Mouse (Mus musculus) bone marrow, adult 2 months (tissue): ENCODE data around the gene B4galnt4. TPM values are rescaled to one million over a fixed set of nuclear protein-coding genes. Genes with fewer than 3 reads are reported as not detected.
A peak's percentile ranks its signal among the peaks of the same experiment; 100 is the strongest.

Experiments
- H3K27ac ChIP-seq: fragments of 200-500 bp; 2 replicates; pipeline ENCODE4 v1.5.1; 2012; ENCODE audit warnings: low read depth, mild to moderate bottlenecking, control low read depth, inconsistent platforms, low read length; ENCODE audit not compliant: control insufficient read depth, poor library complexity, insufficient read depth
- H3K4me1 ChIP-seq: fragments of 200-500 bp; 2 replicates; pipeline ENCODE4 v1.6.1; 2011; ENCODE audit warnings: low read length; ENCODE audit not compliant: control insufficient read depth, insufficient read depth
- H3K4me3 ChIP-seq: fragments of 200-500 bp; replicated peaks from 2 replicates; pipeline ENCODE3; 2011; ENCODE audit warnings: mild to moderate bottlenecking, low read depth, low read length, control low read depth; ENCODE audit not compliant: control insufficient read depth
- CTCF ChIP-seq: fragments of 200-500 bp; IDR thresholded peaks from 2 replicates; pipeline ENCODE4 v1.5.1; 2011; ENCODE audit warnings: low read length, control low read depth; ENCODE audit not compliant: control insufficient read depth, insufficient read depth
- POLR2A ChIP-seq: fragments of 200-500 bp; IDR thresholded peaks from 2 replicates; pipeline ENCODE4 v1.6.1; 2011; ENCODE audit warnings: low read depth, mild to moderate bottlenecking, control low read depth, low read length, borderline replicate concordance; ENCODE audit not compliant: control insufficient read depth
- WGBS: fragments of 180-500 bp; shearing (Covaris S2); methylation state at CpG from one replicate; pipeline ENCODE4 v1.1.7; 2018; 5-methylcytosine and 5-hydroxymethylcytosine counted together
- polyA plus RNA-seq: library from polyadenylated mRNA; stranded (reverse); fragments of >200 nt; gene quantifications from 2 replicates; pipeline ENCODE4 v1.2.4, GENCODE M21; 2011; ENCODE audit warnings: low replicate concordance; ENCODE audit not compliant: missing spikeins, insufficient read depth, insufficient read length

B4galnt4 gene
- polyA plus RNA-seq, 1 experiment: 2.1 TPM

DNA sequence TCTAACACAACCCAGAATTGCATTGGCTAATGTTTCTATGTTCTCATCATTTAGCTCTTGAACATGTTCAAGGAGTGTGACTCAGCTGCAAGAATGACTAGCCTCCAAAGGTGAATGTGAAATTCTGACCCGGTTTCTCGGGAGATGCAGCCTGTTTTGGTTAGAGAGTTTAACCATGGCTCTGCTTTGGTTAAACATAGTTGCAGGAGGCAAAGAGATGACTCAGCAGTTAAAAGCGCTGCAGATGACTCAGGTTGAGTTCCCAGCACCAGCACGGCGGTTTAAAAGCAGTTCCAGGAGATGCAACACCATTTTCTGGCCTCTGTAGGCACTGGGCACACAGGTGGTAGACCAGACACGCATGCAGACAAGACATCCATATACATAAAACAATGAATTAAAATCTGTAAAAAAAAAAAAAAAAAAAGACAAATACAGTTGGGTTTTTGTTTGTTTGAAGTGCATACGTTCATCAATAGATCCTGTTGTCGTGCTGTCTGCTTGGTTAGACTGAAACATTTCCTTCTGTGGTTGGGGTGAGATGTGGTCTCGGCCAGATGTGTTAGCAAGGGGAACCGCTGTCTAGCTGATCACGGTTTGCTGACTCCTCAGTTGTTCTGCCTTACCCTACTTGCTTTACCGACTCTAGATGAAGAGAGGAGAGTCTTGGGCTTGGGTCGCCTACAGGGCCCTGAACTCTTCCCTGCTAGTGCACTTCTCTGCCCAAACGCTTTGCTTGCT lies 2.1 kb upstream of the B4galnt4 start:
- no peak overlapping the region for H3K4me3 ChIP-seq
- peaks cover 2% of the 10 kb centered on the region; the same call in 1 of the 2 replicates for H3K4me1 ChIP-seq
- TF ChIP-seq CTCF: no peak
- TF ChIP-seq POLR2A: no peak
- WGBS: 48% methylated on average over 14 of the region's 14 CpGs
- H3K27ac ChIP-seq: no peak overlapping the region

DNA sequence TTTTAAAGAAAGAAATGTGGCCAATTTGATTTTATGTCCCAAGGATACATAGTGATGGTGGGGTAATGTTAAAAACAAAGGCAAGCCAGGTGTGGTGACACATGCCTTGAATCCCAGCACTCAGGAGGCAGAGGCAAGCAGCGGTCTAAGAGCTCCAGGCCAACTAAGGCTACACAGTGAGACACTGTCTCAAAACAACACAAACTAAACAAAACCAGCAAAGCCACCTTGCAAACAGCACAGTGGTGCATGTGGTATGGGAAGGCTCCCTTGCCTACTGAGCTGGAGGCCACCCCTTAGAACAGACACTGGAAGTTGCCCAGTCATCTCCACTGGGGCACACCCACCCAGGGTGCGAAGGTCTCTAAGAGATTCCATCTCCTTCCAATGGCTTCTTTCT lies 975 bp upstream of the B4galnt4 start:
- Histone ChIP-seq H3K27ac (no peak overlapping the region), H3K4me3 (no peak overlapping the region), H3K4me1 (peaks cover 6% of the 10 kb centered on the region)
- 69% methylated on average over 2 of the region's 2 CpGs for WGBS
- no peak for TF ChIP-seq POLR2A
- no peak for TF ChIP-seq CTCF

DNA sequence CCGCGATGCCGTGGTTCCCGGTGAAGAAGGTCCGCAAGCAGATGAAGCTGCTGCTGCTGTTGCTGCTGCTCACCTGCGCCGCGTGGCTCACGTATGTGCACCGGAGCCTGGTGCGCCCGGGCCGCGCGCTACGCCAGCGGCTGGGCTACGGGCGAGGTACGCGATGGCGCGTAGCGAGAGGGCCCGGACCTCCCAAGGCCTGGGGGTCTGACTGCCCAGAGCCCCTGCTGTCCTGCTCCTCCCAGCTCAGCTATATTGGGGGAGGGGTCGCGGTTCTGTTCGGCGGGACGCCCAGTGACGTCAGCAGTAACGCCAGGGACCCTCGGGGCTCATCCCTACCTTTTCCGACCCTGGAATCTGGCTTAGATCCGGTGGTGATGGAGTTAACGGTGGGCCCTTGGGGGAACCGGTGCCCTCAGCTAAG lies 377 bp downstream of the B4galnt4 start:
- H3K4me1 ChIP-seq: peaks cover 6% of the 10 kb centered on the region
- TF ChIP-seq CTCF: no peak
- TF ChIP-seq POLR2A: no peak
- no peak overlapping the region for H3K4me3 ChIP-seq
- H3K27ac ChIP-seq: no peak overlapping the region
- 8% methylated on average over 37 of the region's 37 CpGs for WGBS

DNA sequence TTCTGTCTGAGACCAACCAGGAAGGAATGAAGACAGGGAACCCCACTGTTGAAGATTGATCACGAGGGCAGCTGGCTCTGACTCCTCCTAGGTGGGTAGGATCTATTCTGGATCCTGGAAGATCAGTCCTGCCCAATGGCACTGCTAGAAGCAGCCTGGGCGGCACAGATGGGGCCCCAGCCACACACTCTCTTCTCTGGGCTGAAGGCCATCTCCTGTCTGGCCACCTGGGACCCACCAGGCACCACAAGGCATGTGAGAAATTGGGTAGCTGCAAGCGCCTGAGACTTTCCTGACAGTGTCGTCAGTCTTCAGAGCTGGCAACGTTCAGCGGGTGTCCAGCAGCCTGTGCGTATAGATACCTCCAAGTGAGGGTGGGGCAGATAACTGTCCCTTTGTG lies 1.6 kb downstream of the B4galnt4 start:
- no peak overlapping the region for H3K4me3 ChIP-seq
- WGBS: 35% methylated on average over 7 of the region's 7 CpGs
- TF ChIP-seq CTCF: no peak
- no peak for TF ChIP-seq POLR2A

DNA sequence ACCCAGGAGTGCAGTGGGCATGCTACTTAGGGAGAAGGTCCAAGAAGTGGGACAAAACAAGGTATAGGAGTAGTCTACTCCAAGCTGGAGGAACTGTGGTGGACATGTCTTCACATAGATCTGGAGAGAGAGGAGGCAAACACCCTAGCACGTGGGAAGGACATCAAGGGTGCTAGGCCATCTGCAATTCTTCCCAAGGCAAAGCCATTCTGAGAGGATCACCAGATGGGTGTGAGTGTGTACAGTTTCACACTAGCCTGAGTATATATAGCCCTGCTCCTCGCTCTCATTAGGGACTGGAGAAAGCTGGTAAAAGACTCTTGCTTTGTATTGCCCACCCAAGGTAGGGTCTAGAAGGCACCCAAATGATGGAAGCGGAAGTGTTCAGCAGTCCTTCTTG lies 2.4 kb downstream of the B4galnt4 start:
- no peak for TF ChIP-seq POLR2A
- TF ChIP-seq CTCF: no peak
- 72% methylated on average over 3 of the region's 3 CpGs for WGBS
- no peak overlapping the region for H3K4me3 ChIP-seq
- H3K4me1 ChIP-seq: peaks cover 6% of the 10 kb centered on the region
- H3K27ac ChIP-seq: no peak overlapping the region

More for the DNA sequence above, 1.6 kb downstream of the B4galnt4 start:
- Histone ChIP-seq H3K27ac (no peak overlapping the region), H3K4me1 (peaks cover 6% of the 10 kb centered on the region)

DNA sequence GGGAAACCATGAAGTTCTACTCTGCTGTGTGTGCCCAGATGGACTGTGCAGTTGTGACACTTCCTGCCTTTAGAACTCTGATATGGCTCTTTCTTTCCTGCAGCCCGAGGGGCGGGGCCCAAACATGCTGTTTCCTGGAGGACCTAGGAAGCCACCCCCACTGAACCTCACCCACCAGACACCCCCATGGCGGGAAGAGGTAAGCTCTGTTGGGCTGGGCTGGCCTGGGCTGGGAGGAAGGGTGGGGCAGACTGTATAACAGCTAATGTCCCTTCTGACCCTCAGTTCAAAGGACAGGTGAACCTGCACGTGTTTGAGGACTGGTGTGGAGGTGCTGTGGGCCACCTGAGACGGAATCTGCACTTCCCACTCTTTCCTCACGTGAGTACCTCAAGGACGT lies 3.3 kb downstream of the B4galnt4 start:
- Histone ChIP-seq H3K27ac (no peak overlapping the region), H3K4me1 (peaks cover 6% of the 10 kb centered on the region), H3K4me3 (no peak overlapping the region)
- 14% methylated on average over 7 of the region's 7 CpGs for WGBS
- TF ChIP-seq POLR2A (no peak), CTCF (no peak)

DNA sequence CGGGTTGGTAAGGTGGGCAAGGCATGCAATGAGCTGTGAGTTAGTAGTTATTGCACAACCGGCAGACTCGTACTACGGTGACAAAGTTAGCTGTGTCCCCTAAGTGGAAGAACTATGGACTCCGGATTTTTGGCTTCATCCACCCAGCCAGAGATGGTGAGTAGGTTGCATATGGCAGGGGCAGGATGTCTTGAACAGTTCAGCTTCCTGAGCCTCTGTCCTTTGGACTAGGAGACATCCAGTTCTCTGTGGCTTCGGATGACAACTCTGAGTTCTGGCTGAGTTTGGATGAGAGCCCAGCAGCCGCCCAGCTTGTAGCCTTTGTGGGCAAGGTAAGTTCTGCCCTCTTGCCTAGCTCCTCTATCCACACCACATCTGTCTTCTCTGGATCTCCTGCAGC lies 3.7 kb downstream of the B4galnt4 start:
- Histone ChIP-seq H3K27ac (no peak overlapping the region), H3K4me1 (peaks cover 6% of the 10 kb centered on the region), H3K4me3 (no peak overlapping the region)
- 29% methylated on average over 7 of the region's 7 CpGs for WGBS
- TF ChIP-seq POLR2A (no peak), CTCF (no peak)

DNA sequence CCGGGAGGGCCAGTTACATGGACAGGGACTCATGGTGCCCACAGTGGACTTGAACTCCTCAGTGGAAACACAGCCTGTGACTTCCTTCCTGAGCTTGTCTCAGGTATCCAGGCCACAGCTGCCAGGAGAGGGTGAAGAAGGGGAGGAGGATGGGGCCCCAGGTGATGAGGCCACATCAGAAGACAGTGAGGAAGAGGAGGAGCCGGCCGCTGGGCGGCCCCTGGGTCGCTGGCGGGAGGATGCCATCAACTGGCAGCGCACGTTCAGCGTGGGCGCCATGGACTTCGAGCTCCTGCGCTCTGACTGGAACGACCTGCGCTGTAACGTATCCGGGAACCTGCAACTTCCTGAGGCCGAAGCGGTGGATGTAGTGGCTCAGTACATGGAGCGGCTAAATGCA lies 7.4 kb downstream of the B4galnt4 start:
- 89% methylated on average over 19 of the region's 19 CpGs for WGBS
- TF ChIP-seq CTCF: no peak
- TF ChIP-seq POLR2A: no peak
- H3K4me1 ChIP-seq: peaks cover 7% of the 10 kb centered on the region

DNA sequence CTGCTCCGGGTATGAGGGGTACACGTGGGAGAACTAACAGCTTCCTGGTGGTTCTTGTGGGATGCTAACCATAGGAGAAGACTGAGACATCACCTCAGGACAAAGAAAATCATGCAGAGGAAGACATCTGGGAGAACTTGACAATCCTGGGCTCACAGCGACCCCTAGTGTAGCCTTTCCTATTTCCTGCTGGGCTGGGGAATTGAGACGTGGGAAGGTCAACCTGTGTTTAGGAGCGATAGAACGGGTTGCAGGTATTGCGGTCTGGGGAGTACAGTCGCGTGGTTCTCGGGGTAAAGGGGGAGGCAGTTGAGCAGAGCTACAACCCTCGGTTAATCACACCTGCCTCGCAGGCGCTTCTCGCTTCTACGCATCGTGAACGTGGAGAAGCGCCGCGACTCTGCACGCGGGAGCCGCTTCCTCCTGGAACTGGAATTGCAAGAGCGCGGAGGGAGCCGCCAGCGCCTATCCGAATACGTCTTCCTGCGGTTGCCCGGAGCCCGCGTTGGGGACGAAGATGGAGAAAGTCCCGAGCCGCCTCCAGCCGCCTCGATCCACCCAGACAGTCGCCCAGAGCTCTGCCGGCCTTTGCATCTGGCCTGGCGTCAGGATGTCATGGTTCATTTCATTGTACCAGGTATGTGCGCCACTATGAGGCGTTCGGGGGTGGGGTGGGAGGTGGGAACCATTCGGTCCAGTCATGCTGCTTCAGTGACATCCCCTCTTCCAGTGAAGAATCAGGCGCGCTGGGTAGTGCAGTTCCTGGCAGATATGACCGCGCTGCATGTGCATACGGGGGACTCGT lies 9.4 kb downstream of the B4galnt4 start:
- Histone ChIP-seq H3K27ac (no peak overlapping the region), H3K4me3 (no peak overlapping the region), H3K4me1 (peaks cover 1% of the 10 kb centered on the region; the same call in 1 of the 2 replicates)
- TF ChIP-seq CTCF (peak; percentile 64), POLR2A (no peak)
- 3% methylated on average over 51 of the region's 51 CpGs for WGBS

More for the DNA sequence above, 7.4 kb downstream of the B4galnt4 start:
- Histone ChIP-seq H3K27ac (no peak overlapping the region), H3K4me3 (no peak overlapping the region)
